Mouse (Mus musculus) megakaryocyte, embryonic 14.5 days (primary cell): ENCODE data around the gene Eml1. TPM values are rescaled to one million over a fixed set of nuclear protein-coding genes. Genes with fewer than 3 reads are reported as not detected.

Source experiments
- H3K27me3 ChIP-seq: replicated peaks from 2 replicates; pipeline ENCODE3; 2012; ENCODE audit warnings: inconsistent platforms
- H3K36me3 ChIP-seq: replicated peaks from 2 replicates; pipeline ENCODE3; 2012; ENCODE audit warnings: low read length, inconsistent platforms, mixed read lengths
- H3K4me1 ChIP-seq: 2 replicates; pipeline ENCODE4 v1.6.1; 2012; ENCODE audit warnings: inconsistent platforms
- H3K4me3 ChIP-seq: replicated peaks from 2 replicates; pipeline ENCODE3; 2012; ENCODE audit warnings: moderate library complexity, mild to moderate bottlenecking, inconsistent platforms
- H3K9me3 ChIP-seq: 2 replicates; pipeline ENCODE4 v1.6.1; 2012; ENCODE audit warnings: inconsistent platforms
- FLI1 ChIP-seq: IDR thresholded peaks from 2 replicates; pipeline ENCODE4 v1.6.1; 2012; ENCODE audit warnings: low read length, inconsistent platforms, mixed read lengths
- GATA1 ChIP-seq: IDR thresholded peaks from 3 replicates; pipeline ENCODE4 v1.6.1; 2012; ENCODE audit warnings: mixed read lengths, low read length, inconsistent platforms, borderline replicate concordance
- polyA plus RNA-seq: library from polyadenylated mRNA; stranded (reverse); fragments of >175 nt; gene quantifications from 2 replicates; pipeline ENCODE4 v1.2.3, GENCODE M21; 2012; ENCODE audit warnings: low replicate concordance; ENCODE audit not compliant: insufficient read depth

The Eml1 gene
- polyA plus RNA-seq, 1 experiment: not detected

- no peaks in the 10 kb centered on the region for H3K4me1 ChIP-seq
- H3K4me3 ChIP-seq: no peak overlapping the region
- no peaks in the 10 kb centered on the region for H3K9me3 ChIP-seq
- TF ChIP-seq FLI1: no peak
- TF ChIP-seq GATA1: no peak
- peaks cover 74% of the 10 kb centered on the region for H3K27me3 ChIP-seq
- no peaks in the 10 kb centered on the region for H3K36me3 ChIP-seq
Observed at GRCm38 (mm10) chr12:108394534-108395284, 24.0 kb downstream of the Eml1 start.

- TF ChIP-seq GATA1 (no peak), FLI1 (no peak)
- Histone ChIP-seq H3K36me3 (no peaks in the 10 kb centered on the region), H3K27me3 (peaks cover 75% of the 10 kb centered on the region), H3K4me3 (no peak overlapping the region), H3K4me1 (no peaks in the 10 kb centered on the region), H3K9me3 (no peaks in the 10 kb centered on the region)
Observed at GRCm38 (mm10) chr12:108395285-108395660, 24.5 kb downstream of the Eml1 start.

DNA sequence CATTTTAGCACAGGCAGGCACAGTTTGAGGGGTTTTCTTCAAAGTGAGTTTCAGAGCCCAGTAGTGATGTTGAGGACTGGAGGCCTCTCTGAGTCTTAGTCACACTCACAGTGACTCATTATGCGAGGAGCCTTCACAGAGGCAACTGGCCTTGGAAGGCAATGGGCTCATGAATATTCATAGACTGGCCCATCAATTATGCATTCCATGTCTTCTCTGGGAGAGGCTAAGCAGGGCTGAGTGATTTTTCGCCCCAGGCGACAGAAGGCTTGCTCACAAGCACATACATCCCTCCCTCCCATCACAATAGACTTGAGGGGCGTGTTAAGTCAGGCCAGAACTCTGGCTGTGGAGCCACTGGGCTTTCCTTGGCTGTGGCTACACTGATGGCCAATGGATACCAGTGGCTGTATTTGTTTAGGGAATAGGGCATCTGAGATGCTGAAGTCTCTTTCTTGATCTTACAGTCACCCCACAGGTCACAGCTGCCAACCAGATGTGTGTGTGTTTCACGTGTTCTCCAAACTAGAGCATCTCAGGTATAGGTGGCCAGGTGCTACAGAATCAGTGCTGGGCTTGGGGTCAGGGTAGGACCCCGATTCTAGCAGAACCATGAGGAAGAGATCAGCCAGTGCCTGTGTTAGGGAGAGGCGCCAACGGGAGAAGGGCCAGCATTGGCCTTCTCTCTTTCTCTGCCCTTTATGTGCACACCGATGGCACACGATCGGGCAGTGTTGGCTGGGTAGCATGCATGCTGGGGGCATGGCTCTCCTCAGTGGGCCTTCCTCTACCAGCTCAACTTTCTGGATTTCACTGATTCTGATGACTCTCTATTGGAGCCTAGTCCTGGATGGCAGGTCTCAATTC is 25.6 kb downstream of the Eml1 start:
- no peak for TF ChIP-seq GATA1
- no peak for TF ChIP-seq FLI1
- no peaks in the 10 kb centered on the region for H3K4me1 ChIP-seq
- no peaks in the 10 kb centered on the region for H3K36me3 ChIP-seq
- H3K27me3 ChIP-seq: peaks cover 75% of the 10 kb centered on the region
- H3K4me3 ChIP-seq: no peak overlapping the region
- no peaks in the 10 kb centered on the region for H3K9me3 ChIP-seq

GRCm38 (mm10) chr12:108398681-108399080 is 27.9 kb downstream of the Eml1 start:
- Histone ChIP-seq H3K27me3 (peaks cover 54% of the 10 kb centered on the region), H3K4me1 (no peaks in the 10 kb centered on the region), H3K9me3 (no peaks in the 10 kb centered on the region), H3K4me3 (no peak overlapping the region), H3K36me3 (no peaks in the 10 kb centered on the region)
- TF ChIP-seq FLI1: no peak
- TF ChIP-seq GATA1: no peak

- Histone ChIP-seq H3K4me1 (no peaks in the 10 kb centered on the region), H3K27me3 (peaks cover 56% of the 10 kb centered on the region), H3K36me3 (no peaks in the 10 kb centered on the region), H3K4me3 (no peak overlapping the region), H3K9me3 (no peaks in the 10 kb centered on the region)
- TF ChIP-seq FLI1 (no peak), GATA1 (no peak)
Observed at GRCm38 (mm10) chr12:108399191-108399590, 28.4 kb downstream of the Eml1 start.

DNA sequence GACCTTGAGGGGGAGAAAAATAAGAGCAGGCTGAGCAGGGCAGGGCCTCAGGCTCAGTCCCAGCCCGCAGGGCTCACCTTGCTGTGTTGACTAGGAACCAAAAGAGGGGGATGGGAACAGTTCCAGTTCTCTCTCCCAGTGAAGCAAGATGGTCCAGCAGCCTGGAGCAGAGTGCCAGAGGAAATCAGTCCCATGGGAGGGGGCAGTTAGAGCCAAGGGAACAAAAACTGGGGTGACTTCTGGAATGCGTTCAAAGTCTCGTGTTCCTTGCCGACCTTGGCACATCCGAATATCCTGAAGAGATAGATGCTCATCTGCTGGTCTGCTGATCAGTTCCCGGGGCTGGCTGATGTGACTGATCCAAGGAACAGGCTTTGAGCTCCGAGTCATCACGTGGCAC is 30.2 kb downstream of the Eml1 start:
- no peaks in the 10 kb centered on the region for H3K9me3 ChIP-seq
- peaks cover 55% of the 10 kb centered on the region for H3K27me3 ChIP-seq
- no peaks in the 10 kb centered on the region for H3K36me3 ChIP-seq
- no peak overlapping the region for H3K4me3 ChIP-seq
- TF ChIP-seq FLI1: no peak
- no peak for TF ChIP-seq GATA1
- no peaks in the 10 kb centered on the region for H3K4me1 ChIP-seq

DNA sequence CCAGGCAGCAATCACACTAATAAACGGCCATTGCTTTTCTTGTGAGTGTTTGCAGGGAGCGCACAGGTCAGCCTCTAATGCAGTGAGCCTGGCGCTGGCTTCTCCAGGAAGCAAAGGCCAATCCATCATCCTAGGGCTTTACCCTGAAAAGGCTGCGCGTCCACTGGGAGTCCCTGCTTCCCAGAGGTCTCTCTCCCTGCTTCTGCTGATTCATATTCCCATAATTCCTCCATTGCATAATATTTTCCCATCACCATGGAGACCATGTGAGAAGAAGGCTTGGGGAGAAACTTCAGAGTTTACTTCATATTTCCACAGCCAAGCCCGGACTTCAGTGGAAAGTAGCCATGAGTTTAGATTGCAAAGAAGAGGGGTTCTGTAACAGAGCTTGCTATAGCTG is 33.2 kb downstream of the Eml1 start:
- Histone ChIP-seq H3K4me1 (no peaks in the 10 kb centered on the region), H3K9me3 (no peaks in the 10 kb centered on the region), H3K27me3 (peaks cover 44% of the 10 kb centered on the region), H3K36me3 (no peaks in the 10 kb centered on the region), H3K4me3 (no peak overlapping the region)
- no peak for TF ChIP-seq FLI1
- TF ChIP-seq GATA1: no peak

DNA sequence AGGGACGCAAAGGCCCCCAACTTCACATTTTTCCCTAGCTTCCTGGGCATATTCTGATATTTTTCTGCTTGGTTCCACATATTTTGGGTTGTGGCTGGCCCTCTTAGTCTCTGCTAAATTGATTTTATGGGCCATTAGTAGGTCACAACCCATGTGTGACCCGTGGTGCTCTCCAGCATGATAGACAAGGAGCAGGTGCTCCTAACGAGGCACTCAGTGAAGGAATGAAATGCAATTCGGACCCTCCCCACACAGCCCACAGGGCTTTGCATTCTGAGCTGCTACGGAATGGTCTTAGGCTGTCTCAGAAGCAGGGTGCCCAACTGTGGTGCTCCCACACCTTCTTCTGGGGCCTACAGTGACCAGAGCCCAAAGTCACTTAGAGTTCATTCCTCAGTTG is 38.3 kb downstream of the Eml1 start:
- Histone ChIP-seq H3K36me3 (no peaks in the 10 kb centered on the region), H3K4me1 (no peaks in the 10 kb centered on the region), H3K9me3 (no peaks in the 10 kb centered on the region), H3K4me3 (no peak overlapping the region), H3K27me3 (peaks cover 45% of the 10 kb centered on the region)
- no peak for TF ChIP-seq FLI1

DNA sequence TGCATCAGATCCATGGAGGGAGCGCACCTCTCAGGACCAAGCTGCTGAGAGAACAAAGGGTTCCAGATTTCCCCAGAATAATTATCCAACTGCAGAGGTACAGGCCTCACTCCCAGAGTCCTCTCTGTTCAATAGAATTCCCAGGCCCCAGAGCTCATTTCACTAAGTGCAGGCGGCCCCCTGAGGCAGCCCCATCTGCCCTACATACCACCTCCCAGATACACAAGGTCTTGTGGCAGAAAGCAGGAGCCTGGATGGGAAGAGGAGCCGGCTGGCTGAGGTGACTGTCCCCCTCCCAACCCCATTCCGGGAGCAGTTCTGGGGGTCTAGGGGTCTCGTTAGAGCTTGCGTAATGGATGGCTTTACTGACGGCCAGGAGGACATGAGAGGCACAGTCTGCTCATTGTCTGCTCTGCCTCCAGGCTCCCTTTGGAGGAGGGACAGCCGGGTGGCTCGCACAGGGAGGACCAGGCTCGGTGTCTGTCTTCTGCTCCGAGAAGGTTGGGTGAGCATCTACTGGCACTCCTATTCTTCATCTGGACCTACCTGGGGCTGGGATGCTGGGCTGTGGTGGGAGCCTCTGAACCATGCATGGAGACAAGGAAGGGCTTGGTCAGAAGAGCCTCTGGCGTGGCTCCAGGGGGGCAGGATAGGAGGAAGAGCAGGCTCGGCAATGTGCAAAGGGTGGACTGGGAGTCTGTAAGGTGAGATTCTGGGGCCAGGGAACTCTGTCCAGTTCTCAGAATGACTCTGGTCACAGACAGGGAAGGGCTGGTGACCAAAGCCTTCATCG is 39.9 kb downstream of the Eml1 start:
- Histone ChIP-seq H3K36me3 (no peaks in the 10 kb centered on the region), H3K27me3 (peaks cover 46% of the 10 kb centered on the region), H3K4me3 (no peak overlapping the region), H3K4me1 (no peaks in the 10 kb centered on the region), H3K9me3 (no peaks in the 10 kb centered on the region)
- TF ChIP-seq FLI1 (no peak), GATA1 (no peak)
